Mouse (Mus musculus): ENCODE results near the gene Cd79a.

GRCm38 (mm10) chr7:24892125-24892583 is 5.0 kb upstream of the Cd79a start:
- TF ChIP-seq GATA1 (IDR thresholded peaks at IDR 0.05; ENCODE audit: borderline replicate concordance, low read length) (no peak), FLI1 (IDR thresholded peaks at IDR 0.05; ENCODE audit: low read length) (no peak)

Data from megakaryocyte, embryonic 14.5 days (primary cell).